Mouse (Mus musculus) adrenal gland, adult 8-10 months (tissue): Measurements from ENCODE around the gene Kcng4. TPM values are rescaled to one million over a fixed set of nuclear protein-coding genes. Genes with fewer than 3 reads are reported as not detected.

Experiments
- DNase-seq: peaks from one replicate; pipeline ENCODE4 v3.0.0; 2022
- total RNA-seq, 4 experiments: library from RNA; stranded (reverse); gene quantifications; 2 replicates each; pipeline ENCODE4 v1.2.4; 2022

Kcng4 gene
- total RNA-seq, 4 experiments from 2014 or later = 0.58 to 1.5 (median 1.2) TPM

DNA sequence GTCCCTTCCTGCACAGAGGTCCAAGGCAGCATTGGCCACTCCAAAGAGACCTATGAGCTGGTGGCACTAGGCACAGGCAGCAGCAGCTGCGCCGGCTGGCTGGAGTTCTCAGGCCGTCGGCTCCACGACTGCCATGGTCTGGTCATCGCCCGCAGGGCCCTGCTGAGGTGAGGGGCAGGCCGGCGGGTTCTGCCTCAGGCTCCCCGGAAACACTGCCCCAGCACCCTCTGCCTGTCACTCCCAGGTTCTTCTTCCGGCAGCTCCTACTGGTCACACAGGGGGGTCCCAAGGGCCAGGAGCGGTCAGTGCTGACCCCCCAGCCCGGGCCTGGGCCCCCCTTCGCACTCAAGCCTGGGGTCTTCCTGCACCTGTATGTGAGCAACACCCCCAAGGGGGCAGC lies 20.4 kb downstream of the Kcng4 start:
- DNase-seq = no peak

- no peak for DNase-seq
Observed at GRCm38 (mm10) chr8:119612471-119612870, 23.0 kb downstream of the Kcng4 start, which contains the start of gene Adad2. TSS of gene Adad2 (plus strand) at chr8:119612747.

DNA sequence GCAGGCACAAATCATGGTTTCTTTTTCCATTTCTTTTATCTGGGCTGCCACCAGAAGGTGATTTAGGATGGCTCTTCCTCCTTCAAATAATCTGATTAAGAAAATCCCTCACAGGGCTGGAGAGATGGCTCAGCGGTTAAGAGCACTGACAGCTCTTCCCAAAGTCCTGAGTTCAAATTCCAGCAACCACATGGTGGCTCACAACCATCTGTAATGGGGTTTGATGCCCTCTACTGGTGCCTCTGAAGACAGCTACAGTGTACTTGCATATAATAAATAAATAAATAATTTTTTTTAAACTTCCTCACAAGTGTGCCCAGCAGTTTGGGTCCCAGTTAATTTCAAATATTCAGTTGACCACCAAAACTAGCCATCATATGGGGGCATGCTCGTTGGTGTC lies 29.3 kb downstream of the Kcng4 start:
- DNase-seq = no peak

- peak; percentile 87 for DNase-seq
Observed at GRCm38 (mm10) chr8:119604996-119605395, 30.5 kb downstream of the Kcng4 start, which contains the start of gene Taf1c. TSS of gene Taf1c (minus strand) at chr8:119605222.

- no peak for DNase-seq
Observed at GRCm38 (mm10) chr8:119604398-119604803, 31.1 kb downstream of the Kcng4 start.

DNA sequence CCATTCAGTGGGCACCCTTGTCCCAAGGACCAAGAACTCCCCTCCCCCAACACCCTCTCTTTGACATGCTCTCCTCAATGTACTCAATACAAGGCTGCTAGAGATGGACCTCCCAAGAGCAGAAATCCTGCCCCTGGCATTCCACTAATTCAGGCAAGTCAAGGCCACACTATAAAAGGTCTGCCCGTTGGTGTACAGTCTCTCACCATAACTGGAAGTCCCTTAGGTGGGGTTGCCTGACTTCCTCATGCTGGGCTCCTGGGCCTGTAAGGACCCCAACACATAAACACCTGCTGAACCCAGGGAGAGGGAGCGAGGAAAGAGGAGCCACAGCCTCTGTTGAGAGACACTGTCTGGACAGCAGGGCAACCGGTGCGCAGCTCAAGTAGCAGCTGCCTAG lies 31.7 kb downstream of the Kcng4 start:
- DNase-seq = no peak

- DNase-seq = no peak
Observed at GRCm38 (mm10) chr8:119591456-119591855, 44.0 kb downstream of the Kcng4 start.

DNA sequence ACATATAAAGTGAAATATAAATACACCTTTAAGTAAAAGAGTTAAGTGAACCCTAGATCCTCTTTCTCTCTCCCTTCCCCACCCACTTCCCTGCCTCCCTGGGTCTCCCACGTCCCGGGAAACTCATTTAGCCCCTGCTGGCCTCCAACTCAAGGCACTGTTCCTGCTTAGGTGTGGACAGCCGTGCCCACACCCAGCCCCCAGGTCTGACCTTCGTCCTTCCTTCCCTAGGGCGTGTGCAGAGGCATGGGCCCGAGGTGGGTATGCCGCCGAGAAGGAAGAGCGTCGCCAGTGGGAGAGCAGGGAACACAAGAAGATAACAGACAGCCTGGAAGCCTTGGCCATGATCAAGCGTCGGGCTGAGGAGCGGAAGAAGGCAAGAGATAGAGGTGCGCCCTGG lies 45.1 kb downstream of the Kcng4 start:
- DNase-seq = no peak

- no peak for DNase-seq
Observed at GRCm38 (mm10) chr8:119588844-119589243, 46.6 kb downstream of the Kcng4 start.

- no peak for DNase-seq
Observed at GRCm38 (mm10) chr8:119588321-119588720, 47.2 kb downstream of the Kcng4 start.

DNA sequence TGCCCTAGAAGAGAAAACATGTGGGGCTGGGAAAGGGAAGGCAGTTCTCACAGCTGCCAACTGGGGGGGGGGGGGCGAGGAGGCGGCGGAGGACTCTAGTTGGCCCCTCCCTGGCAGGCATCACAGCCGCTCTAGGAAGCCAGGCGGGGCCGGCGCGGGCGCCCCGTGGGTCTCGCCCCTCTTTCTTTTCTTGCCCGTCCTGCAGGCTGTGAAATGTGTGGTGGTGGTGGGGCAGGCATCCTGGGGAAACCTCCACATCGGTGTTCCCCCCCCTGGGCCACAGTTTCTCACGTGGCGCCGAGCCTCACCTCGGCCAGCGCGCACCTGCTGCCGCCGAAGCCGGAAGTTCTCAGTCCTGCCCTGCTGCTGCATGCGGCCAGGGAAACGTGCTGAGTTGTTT lies 49.6 kb downstream of the Kcng4 start:
- no peak for DNase-seq

DNA sequence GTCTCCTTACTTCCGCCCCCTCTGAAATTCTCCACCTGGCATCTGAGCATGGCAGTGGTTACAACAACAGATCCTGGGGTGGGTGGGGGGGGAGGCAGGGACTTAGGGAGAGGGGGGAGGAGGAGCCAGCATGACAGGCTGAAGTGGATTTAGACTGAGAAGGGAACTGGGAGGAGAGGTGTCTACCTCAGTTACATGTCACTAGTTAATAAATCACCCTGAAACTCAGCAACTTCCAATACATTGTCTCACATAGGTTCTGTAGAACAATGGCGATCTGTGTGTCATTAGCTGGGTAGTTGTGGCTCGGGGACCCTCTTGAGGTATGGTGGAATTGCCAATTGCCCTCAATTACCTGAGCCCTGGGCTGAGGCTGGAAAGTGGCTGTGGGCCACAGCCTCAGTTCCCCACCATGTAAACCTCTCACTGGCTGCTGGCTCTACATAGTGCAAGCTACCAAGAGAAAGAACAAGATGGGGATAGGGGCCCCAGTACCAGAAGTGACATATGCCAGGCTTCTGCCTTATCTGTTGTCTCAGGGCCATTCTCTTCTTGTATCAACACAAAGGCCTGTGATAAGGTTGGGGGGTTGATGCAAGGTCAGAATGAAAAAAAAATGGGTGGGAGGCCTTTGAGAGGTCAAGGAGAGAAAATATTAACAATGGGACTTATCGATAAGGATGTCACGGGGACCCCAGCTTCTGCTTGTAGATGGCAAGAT lies 54.9 kb downstream of the Kcng4 start:
- DNase-seq = no peak

- no peak for DNase-seq
Observed at GRCm38 (mm10) chr8:119579096-119579495, 56.4 kb downstream of the Kcng4 start.

DNA sequence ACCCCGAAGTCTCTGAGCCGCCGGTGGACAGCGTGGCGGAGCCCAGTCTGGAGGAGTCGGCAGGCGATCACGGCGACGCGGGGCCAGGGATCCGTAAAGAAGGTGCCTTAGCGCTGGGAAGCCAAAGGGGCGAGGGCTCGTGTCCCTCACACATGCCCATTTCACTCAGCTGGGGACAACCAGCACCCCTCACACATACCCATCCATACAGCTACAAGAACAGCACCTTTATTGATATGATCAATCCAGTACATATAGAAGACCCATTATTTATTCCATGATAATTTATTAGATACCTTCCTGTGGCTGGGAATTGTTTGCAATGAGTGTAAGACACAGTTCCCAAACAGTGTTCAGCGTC lies 60.1 kb downstream of the Kcng4 start:
- no peak for DNase-seq

DNA sequence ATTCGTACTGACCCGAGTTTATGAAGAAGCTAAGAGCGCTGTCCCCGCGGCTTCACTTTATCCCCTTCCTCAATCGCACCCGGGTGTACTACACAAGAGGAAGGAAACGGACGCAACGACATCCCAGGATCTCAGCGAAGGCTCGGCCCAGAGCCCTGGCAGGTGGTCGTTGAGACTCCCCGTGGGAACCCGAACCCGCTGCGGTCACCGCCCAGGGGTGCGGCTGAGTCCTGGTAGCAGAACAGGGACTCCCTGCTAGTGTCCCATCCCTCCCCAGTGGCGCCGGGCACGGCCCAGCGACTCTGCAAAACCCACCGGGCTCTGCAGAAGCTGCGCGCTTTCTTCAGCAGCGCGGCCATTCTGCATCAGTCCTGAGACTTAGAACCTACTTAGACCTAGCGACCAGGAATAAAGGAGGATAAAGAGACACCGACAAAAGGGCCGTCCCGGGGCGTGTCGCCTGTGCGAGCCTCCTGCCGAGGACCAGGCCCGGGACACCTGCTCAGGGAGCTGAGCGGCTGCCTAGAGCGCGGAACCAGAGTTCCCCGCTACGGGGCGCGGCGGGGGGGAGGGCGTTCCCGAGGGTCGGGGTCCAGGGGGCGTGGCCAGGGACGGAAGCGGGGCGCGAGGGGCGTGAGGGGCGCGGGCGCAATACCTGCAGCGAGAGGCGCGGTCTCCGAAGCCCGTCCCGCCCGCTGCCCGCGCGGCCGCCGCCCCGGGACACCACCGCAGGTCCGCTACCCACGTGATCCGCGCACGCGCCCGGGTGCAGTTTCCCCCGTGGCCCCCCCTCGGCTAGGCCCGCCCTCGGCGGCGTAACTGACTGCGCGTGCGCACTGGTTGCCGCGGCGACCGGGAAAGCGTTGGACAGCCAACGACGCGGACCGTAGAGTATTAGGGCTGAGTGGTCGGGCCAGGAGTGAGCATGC lies 60.8 kb downstream of the Kcng4 start, which contains the start of the genes Hsdl1 and Dnaaf1:
Gene Hsdl1 (minus strand): TSS at position 747 of the 929 bp plus-strand sequence.
Gene Dnaaf1 (plus strand): TSS at position 799 of the 929 bp plus-strand sequence.
- peak; percentile 94 for DNase-seq

Other genes starting within 250 kb of the Kcng4 start
- gene Mlycd, start 240.8 kb downstream of the Kcng4 start, total RNA-seq = 10 to 100 TPM; 46.6 to 60.5 (median 54.6) TPM
- gene Osgin1, start 201.6 kb downstream of the Kcng4 start, total RNA-seq = 100 to 1,000 TPM in 3 of 4 experiments, 10 to 100 TPM in 1; 77.7 to 149 (median 123) TPM
- 10 to 100 TPM in 3 of 4 experiments, 1 to 10 TPM in 1; 9.9 to 13.7 (median 11.9) TPM for gene Necab2, start 189.0 kb downstream of the Kcng4 start, total RNA-seq
- gene Slc38a8, start 134.0 kb downstream of the Kcng4 start, total RNA-seq = under 1 TPM in 2 of 4 experiments, not detected in 2; 0.13 to 0.17 TPM
- 100 to 1,000 TPM; 107 to 141 (median 126) TPM for gene Mbtps1, start 76.9 kb downstream of the Kcng4 start, total RNA-seq
- gene Hsdl1, start 60.5 kb downstream of the Kcng4 start, total RNA-seq = 10 to 100 TPM; 35.6 to 81.1 (median 56.8) TPM
- not detected for gene Dnaaf1, start 60.4 kb downstream of the Kcng4 start, total RNA-seq
- gene Taf1c, start 30.5 kb downstream of the Kcng4 start, total RNA-seq = 10 to 100 TPM; 13.1 to 16.3 (median 15.3) TPM
- gene Adad2, start 22.9 kb downstream of the Kcng4 start, total RNA-seq = not detected
- gene Wfdc1, start 30.7 kb upstream of the Kcng4 start, total RNA-seq = 10 to 100 TPM in 3 of 4 experiments, 1 to 10 TPM in 1; 9.0 to 14.0 (median 12.8) TPM
- under 1 TPM in 3 of 4 experiments, not detected in 1; 0.35 to 0.38 (median 0.38) TPM for gene Atp2c2, start 64.3 kb upstream of the Kcng4 start, total RNA-seq
- 10 to 100 TPM; 16.1 to 18.1 (median 17.1) TPM for gene Tldc1, start 142.7 kb upstream of the Kcng4 start, total RNA-seq
- 10 to 100 TPM; 38.1 to 64.0 (median 54.4) TPM for gene Cotl1, start 204.9 kb upstream of the Kcng4 start, total RNA-seq
- gene Klhl36, start 226.6 kb upstream of the Kcng4 start, total RNA-seq = 10 to 100 TPM in 3 of 4 experiments, 1 to 10 TPM in 1; 8.4 to 13.8 (median 11.8) TPM